Mouse (Mus musculus) fat pad, adult 2 months (tissue): ENCODE data around the gene Rasip1.

ENCODE experiments used
- DNase-seq: peaks from one replicate; pipeline ENCODE4 v3.0.0-alpha.2; 2011; ENCODE audit warnings: low read depth, low spot score; ENCODE audit errors: extremely low read depth

Gene Rasip1

GRCm38 (mm10) chr7:45682144-45683126, 55.1 kb downstream of the Rasip1 start:
- no peak for DNase-seq

- DNase-seq, result no peak
These were observed 56.2 kb downstream of the Rasip1 start, which contains the start of gene Ntn5 for GRCm38 (mm10) chr7:45683396-45684050. Ntn5 (plus strand) TSS chr7:45684022.

- DNase-seq, result no peak
These were observed 58.5 kb downstream of the Rasip1 start for GRCm38 (mm10) chr7:45685811-45686210.

- no peak for DNase-seq
These were observed 59.6 kb downstream of the Rasip1 start for GRCm38 (mm10) chr7:45686841-45687240.
